Mouse (Mus musculus) kidney, adult 2 months (tissue): ENCODE measurements around the gene Ccr10.

Experiments
- CTCF ChIP-seq: fragments of 200-500 bp; conservative IDR thresholded peaks from 2 replicates; pipeline ENCODE4 v1.5.1; 2011; ENCODE audit warnings: low read depth, mild to moderate bottlenecking, control low read depth, low read length, moderate library complexity, mixed read lengths; ENCODE audit not compliant: insufficient read depth, insufficient read length
- POLR2A ChIP-seq: fragments of 200-500 bp; IDR thresholded peaks from one replicate; pipeline ENCODE4 v1.6.1; 2011; ENCODE audit warnings: low read depth, low read length, control low read depth

DNA sequence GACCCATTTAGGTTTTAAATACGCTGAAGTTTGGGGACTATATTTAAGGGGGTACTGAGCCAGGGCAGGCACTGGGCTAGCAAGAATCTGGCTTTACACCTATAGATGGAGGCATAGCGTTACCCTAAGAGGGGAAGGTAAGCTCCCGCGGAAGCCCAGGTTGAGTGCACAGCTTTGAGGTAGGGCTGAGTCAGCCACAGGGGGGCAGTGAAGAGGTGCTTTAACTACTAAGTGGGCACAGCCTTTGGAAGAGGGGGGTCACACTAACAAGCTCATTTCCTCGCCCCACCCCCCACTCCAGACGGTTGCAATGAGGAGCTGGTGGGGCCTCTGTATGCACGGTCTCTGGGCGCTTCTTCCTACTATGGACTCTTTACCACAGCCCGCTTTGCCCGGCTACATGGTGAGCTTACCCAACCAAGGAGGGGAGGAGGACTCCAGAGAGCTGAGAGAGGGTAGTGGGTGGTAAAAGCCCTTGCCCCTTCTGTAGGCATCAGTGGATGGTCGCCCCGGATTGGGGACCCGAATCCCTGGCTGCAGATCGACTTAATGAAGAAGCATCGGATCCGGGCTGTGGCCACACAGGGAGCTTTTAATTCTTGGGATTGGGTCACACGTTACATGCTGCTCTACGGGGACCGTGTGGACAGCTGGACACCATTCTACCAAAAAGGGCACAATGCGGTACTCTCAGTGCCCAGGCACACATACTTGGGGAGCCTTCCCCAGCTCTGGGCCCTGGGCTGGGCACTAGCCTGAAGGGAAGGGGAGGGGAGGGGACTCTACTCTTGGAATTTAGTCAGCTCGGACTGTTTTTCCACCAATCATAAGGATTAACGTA, 1.9 kb upstream of the Ccr10 start:
- TF ChIP-seq CTCF, result peak; percentile 61
- no peak for TF ChIP-seq POLR2A
